Mouse (Mus musculus): ENCODE measurements around the gene 4930435E12Rik.

4930435E12Rik gene

GRCm38 (mm10) chr16:38768386-38768785, 60.2 kb downstream of the 4930435E12Rik start:
- no peak for DNase-seq

GRCm38 (mm10) chr16:38767761-38768160, 60.8 kb downstream of the 4930435E12Rik start:
- DNase-seq, result no peak

- DNase-seq, result no peak
Observed at GRCm38 (mm10) chr16:38766671-38767070, 61.9 kb downstream of the 4930435E12Rik start.

GRCm38 (mm10) chr16:38763508-38763907, 65.0 kb downstream of the 4930435E12Rik start:
- DNase-seq, result no peak

GRCm38 (mm10) chr16:38762401-38762800, 66.1 kb downstream of the 4930435E12Rik start:
- DNase-seq, result no peak

Measured in spleen, adult 18-20 months (tissue).